Mouse (Mus musculus) frontal cortex, postnatal 36 days (tissue): ENCODE measurements around the gene Sec24d.

Source experiments
- DNase-seq, 2 experiments: peaks; one replicate each; pipeline ENCODE4 v3.0.0; 2022; ENCODE audit warnings: low spot score in 2 of 2

Gene Sec24d

GRCm38 (mm10) chr3:123395611-123396010, 128.4 kb downstream of the Sec24d start:
- no peak for DNase-seq

GRCm38 (mm10) chr3:123397562-123398481, 130.6 kb downstream of the Sec24d start:
- DNase-seq: no peak

GRCm38 (mm10) chr3:123404945-123405344, 137.7 kb downstream of the Sec24d start:
- DNase-seq: no peak

- DNase-seq: no peak
These were observed 144.7 kb downstream of the Sec24d start for GRCm38 (mm10) chr3:123411821-123412578.

GRCm38 (mm10) chr3:123413173-123413572, 145.9 kb downstream of the Sec24d start:
- DNase-seq: no peak
